Mouse (Mus musculus) thymus, postnatal 14 days (tissue): Measurements from ENCODE around the gene Plxna4.

Source experiments
- DNase-seq: peaks from one replicate; pipeline ENCODE4 v3.0.0; 2021

Gene Plxna4

GRCm38 (mm10) chr6:32402560-32403235 lies 185.3 kb downstream of the Plxna4 start:
- no peak for DNase-seq

GRCm38 (mm10) chr6:32398261-32398660 lies 189.7 kb downstream of the Plxna4 start:
- DNase-seq = no peak

GRCm38 (mm10) chr6:32397133-32397730 lies 190.8 kb downstream of the Plxna4 start:
- DNase-seq = no peak

- no peak for DNase-seq
These were observed 192.6 kb downstream of the Plxna4 start for GRCm38 (mm10) chr6:32395415-32395814.

GRCm38 (mm10) chr6:32392262-32392661 lies 195.7 kb downstream of the Plxna4 start:
- no peak for DNase-seq

- no peak for DNase-seq
These were observed 199.7 kb downstream of the Plxna4 start for GRCm38 (mm10) chr6:32388276-32388675.

- DNase-seq = no peak
These were observed 201.1 kb downstream of the Plxna4 start for GRCm38 (mm10) chr6:32386915-32387314.

- no peak for DNase-seq
These were observed 203.1 kb downstream of the Plxna4 start for GRCm38 (mm10) chr6:32384937-32385336.

GRCm38 (mm10) chr6:32384423-32384822 lies 203.6 kb downstream of the Plxna4 start:
- DNase-seq = no peak

GRCm38 (mm10) chr6:32381516-32381915 lies 206.5 kb downstream of the Plxna4 start:
- DNase-seq = no peak

- DNase-seq = no peak
These were observed 210.8 kb downstream of the Plxna4 start for GRCm38 (mm10) chr6:32377181-32377580.

GRCm38 (mm10) chr6:32373931-32374361 lies 214.0 kb downstream of the Plxna4 start:
- no peak for DNase-seq

- no peak for DNase-seq
These were observed 218.9 kb downstream of the Plxna4 start for GRCm38 (mm10) chr6:32369092-32369491.

- DNase-seq = no peak
These were observed 219.6 kb downstream of the Plxna4 start for GRCm38 (mm10) chr6:32368408-32368807.

- DNase-seq = no peak
These were observed 223.1 kb downstream of the Plxna4 start for GRCm38 (mm10) chr6:32364933-32365332.

- no peak for DNase-seq
These were observed 224.4 kb downstream of the Plxna4 start for GRCm38 (mm10) chr6:32363489-32364068.

GRCm38 (mm10) chr6:32362421-32362820 lies 225.6 kb downstream of the Plxna4 start:
- no peak for DNase-seq

- DNase-seq = no peak
These were observed 228.3 kb downstream of the Plxna4 start for GRCm38 (mm10) chr6:32359675-32360074.

- no peak for DNase-seq
These were observed 230.5 kb downstream of the Plxna4 start for GRCm38 (mm10) chr6:32357497-32357896.

- DNase-seq = no peak
These were observed 232.4 kb downstream of the Plxna4 start for GRCm38 (mm10) chr6:32355559-32355958.

- no peak for DNase-seq
These were observed 239.0 kb downstream of the Plxna4 start for GRCm38 (mm10) chr6:32348996-32349395.

GRCm38 (mm10) chr6:32348126-32348525 lies 239.9 kb downstream of the Plxna4 start:
- DNase-seq = no peak

GRCm38 (mm10) chr6:32346015-32346414 lies 242.0 kb downstream of the Plxna4 start:
- DNase-seq = no peak

- DNase-seq = no peak
These were observed 245.3 kb downstream of the Plxna4 start for GRCm38 (mm10) chr6:32342727-32343126.
